ENCODE assay signal across 8 mouse cellular contexts in genomic region chr5:114381013-114381351, GRCm38 (mm10). TPM values are rescaled to one million over a fixed set of nuclear protein-coding genes. Genes with fewer than 3 reads are reported as not detected.
DNase-seq lines count a peak whose midpoint lies in the region; ATAC-seq and TF ChIP-seq lines count a peak whose summit lies in the region.

No protein-coding gene starts in this region.

- peak overlapping the region; percentile 92 for H3K27ac ChIP-seq in heart, embryonic 13.5 days (replicated peaks)
- peak overlapping the region; percentile 97 for H3K27ac ChIP-seq in forebrain, embryonic 10.5 days
- peak overlapping the region; percentile 93 for H3K27ac ChIP-seq in liver, embryonic 12.5 days

- 0% methylated on average over 18 of the region's 18 CpGs for WGBS in heart, embryonic 13.5 days
- under 1% methylated on average over 18 of the region's 18 CpGs for WGBS in forebrain, embryonic 10.5 days
- WGBS in liver, embryonic 12.5 days (ENCODE audit: insufficient replicate concordance): 0% methylated on average over 18 of the region's 18 CpGs

- no peaks in the 10 kb centered on the region for H3K9me3 ChIP-seq in heart, embryonic 13.5 days
- H3K9me3 ChIP-seq in E14TG2a.4 (ENCODE audit: low read length): no peaks in the 10 kb centered on the region
- H3K9me3 ChIP-seq in forebrain, embryonic 10.5 days: no peaks in the 10 kb centered on the region
- no peaks in the 10 kb centered on the region for H3K9me3 ChIP-seq in liver, embryonic 12.5 days (replicated peaks)

- peak overlapping the region; percentile 98 for H3K9ac ChIP-seq in heart, embryonic 13.5 days
- peak overlapping the region; percentile 92 for H3K9ac ChIP-seq in liver, embryonic 12.5 days

- no peak for TF ChIP-seq CTCF in E14TG2a.4 (conservative IDR thresholded peaks at IDR 0.05; ENCODE audit: low read length)

- H3K4me1 ChIP-seq in heart, embryonic 13.5 days: peaks cover 60% of the 10 kb centered on the region
- H3K4me1 ChIP-seq in E14TG2a.4 (replicated peaks; ENCODE audit: low read depth, low read length): peaks cover 62% of the 10 kb centered on the region
- peaks cover 50% of the 10 kb centered on the region for H3K4me1 ChIP-seq in forebrain, embryonic 10.5 days
- H3K4me1 ChIP-seq in liver, embryonic 12.5 days: peaks cover 58% of the 10 kb centered on the region

- intact Hi-C loops in left cerebral cortex, postnatal 14 days (cut with DNase I): loop anchor here (2.0 to 5.0 kb wide), 2 partner anchors 24 to 69 kb away; no protein-coding TSS in a partner anchor

- H3K4me2 ChIP-seq in heart, embryonic 13.5 days: peak overlapping the region; percentile 95
- H3K4me2 ChIP-seq in liver, embryonic 12.5 days: peak overlapping the region; percentile 96

- no peak for ATAC-seq in heart, embryonic 13.5 days (ENCODE audit: extremely low read depth, insufficient number of reproducible peaks, low FRiP score, low TSS enrichment)
- 0 out of 2 replicates have a peak, but pooled peaks have one; percentile 1 for ATAC-seq in liver, embryonic 12.5 days

- no peak for DNase-seq in heart, adult 18-20 months
- no peak for DNase-seq in forebrain, embryonic 10.5 days (ENCODE audit: extremely low spot score, low spot score)
- DNase-seq in thymus, postnatal 10 days (ENCODE audit: low spot score in 2 of 2): no peak
- DNase-seq in left cerebral cortex, postnatal 14 days (ENCODE audit: low spot score in 2 of 2): no peak
- no peak for DNase-seq in urinary bladder, postnatal 4 days (ENCODE audit: low spot score in 2 of 2)

- H3K27me3 ChIP-seq in heart, embryonic 13.5 days (replicated peaks): no peaks in the 10 kb centered on the region
- H3K27me3 ChIP-seq in E14TG2a.4 (ENCODE audit: insufficient read depth, low read length): no peaks in the 10 kb centered on the region
- no peaks in the 10 kb centered on the region for H3K27me3 ChIP-seq in forebrain, embryonic 10.5 days (ENCODE audit: poor library complexity, severe bottlenecking)
- no peaks in the 10 kb centered on the region for H3K27me3 ChIP-seq in liver, embryonic 12.5 days (replicated peaks)

- H3K36me3 ChIP-seq in heart, embryonic 13.5 days: peaks cover 36% of the 10 kb centered on the region
- peaks cover 24% of the 10 kb centered on the region for H3K36me3 ChIP-seq in E14TG2a.4 (ENCODE audit: insufficient read depth, low read length)
- H3K36me3 ChIP-seq in forebrain, embryonic 10.5 days (replicated peaks): peaks cover 35% of the 10 kb centered on the region
- H3K36me3 ChIP-seq in liver, embryonic 12.5 days: peaks cover 36% of the 10 kb centered on the region

- H3K4me3 ChIP-seq in heart, embryonic 13.5 days: peak overlapping the region; percentile 94
- peak overlapping the region; percentile 95 for H3K4me3 ChIP-seq in E14TG2a.4 (replicated peaks; ENCODE audit: low read length)
- H3K4me3 ChIP-seq in forebrain, embryonic 10.5 days: peak overlapping the region; percentile 99
- H3K4me3 ChIP-seq in liver, embryonic 12.5 days: peak overlapping the region; percentile 87

RNA-seq across cellular contexts. Expression of gene Ube3b, which starts 0.6 kb away (rescaled TPM):
- 37.6 and 41.1 TPM in 2 replicates for polyA plus RNA-seq in heart, embryonic 13.5 days (2015; fragmentation: Nextera tagmentation; extraction: Ambion mirVana)
- 10 to 100 TPM; 98.2 to 98.3 TPM for total RNA-seq in heart, adult 18-20 months (2021)
- polyA plus RNA-seq in forebrain, embryonic 10.5 days (2016; fragmentation: Nextera tagmentation; extraction: Ambion mirVana): 49.4 and 51.3 TPM in 2 replicates
- 25.0 and 26.5 TPM in 2 replicates for polyA plus RNA-seq in liver, embryonic 12.5 days (2016; fragmentation: Nextera tagmentation; extraction: Ambion mirVana)
- total RNA-seq in left cerebral cortex, postnatal 14 days (2021): 10 to 100 TPM; 80.4 to 85.6 TPM

RNA-seq across cellular contexts. Expression of gene Kctd10, which starts 0.7 kb away (rescaled TPM):
- polyA plus RNA-seq in heart, embryonic 13.5 days (2015; fragmentation: Nextera tagmentation; extraction: Ambion mirVana): 87.9 and 93.7 TPM in 2 replicates
- 10 to 100 TPM; 49.1 to 51.0 TPM for total RNA-seq in heart, adult 18-20 months (2021)
- 87.2 and 90.2 TPM in 2 replicates for polyA plus RNA-seq in forebrain, embryonic 10.5 days (2016; fragmentation: Nextera tagmentation; extraction: Ambion mirVana)
- 35.5 and 36.2 TPM in 2 replicates for polyA plus RNA-seq in liver, embryonic 12.5 days (2016; fragmentation: Nextera tagmentation; extraction: Ambion mirVana)
- 10 to 100 TPM; 43.6 to 46.9 TPM for total RNA-seq in left cerebral cortex, postnatal 14 days (2021)
